Mouse (Mus musculus) midbrain, embryonic 13.5 days (tissue): ENCODE measurements around the gene Mllt3. TPM values are rescaled to one million over a fixed set of nuclear protein-coding genes. Genes with fewer than 3 reads are reported as not detected.

Source experiments
- ATAC-seq: fragments of 200-750 bp; cut with Nextera tagmentation; 2 replicates; pipeline ENCODE4 v1.8.0; 2017; ENCODE audit warnings: mild to moderate bottlenecking, moderate TSS enrichment, moderate library complexity
- H3K27ac ChIP-seq: fragments of 300-500 bp; sonication (generic); 2 replicates; pipeline ENCODE4 v1.5.1; 2015; ENCODE audit warnings: inconsistent platforms, mild to moderate bottlenecking, moderate library complexity
- H3K27me3 ChIP-seq: fragments of 300-500 bp; sonication (generic); 2 replicates; pipeline ENCODE4 v1.6.1; 2015; ENCODE audit warnings: mild to moderate bottlenecking, inconsistent platforms
- H3K36me3 ChIP-seq: fragments of 300-500 bp; sonication (generic); 2 replicates; pipeline ENCODE4 v1.6.1; 2015; ENCODE audit warnings: mild to moderate bottlenecking, inconsistent platforms
- H3K4me1 ChIP-seq: fragments of 300-500 bp; sonication (generic); replicated peaks from 2 replicates; pipeline ENCODE4 v1.6.1; 2015; ENCODE audit warnings: inconsistent platforms
- H3K4me2 ChIP-seq: fragments of 300-500 bp; sonication (generic); replicated peaks from 2 replicates; pipeline ENCODE4 v1.6.1; 2015; ENCODE audit warnings: moderate library complexity, mild to moderate bottlenecking, inconsistent platforms
- H3K4me3 ChIP-seq: fragments of 300-500 bp; sonication (generic); replicated peaks from 2 replicates; pipeline ENCODE4 v1.5.1; 2015; ENCODE audit warnings: mild to moderate bottlenecking, inconsistent platforms
- H3K9ac ChIP-seq: fragments of 300-500 bp; sonication (generic); replicated peaks from 2 replicates; pipeline ENCODE4 v1.6.1; 2015; ENCODE audit warnings: mild to moderate bottlenecking, inconsistent platforms
- H3K9me3 ChIP-seq: fragments of 300-500 bp; sonication (generic); 2 replicates; pipeline ENCODE4 v1.6.1; 2016; ENCODE audit warnings: mild to moderate bottlenecking, inconsistent platforms
- WGBS: fragments of 180-500 bp; shearing (Covaris S2); methylation state at CpG from one replicate; pipeline ENCODE4 v1.1.7; 2015; 5-methylcytosine and 5-hydroxymethylcytosine counted together
- polyA plus RNA-seq: library from polyadenylated mRNA; unstranded; fragments of >200 nt; fragmentation: Nextera tagmentation; extraction: Ambion mirVana; gene quantifications from 2 replicates; pipeline ENCODE4 v1.2.1, GENCODE M21; 2015

Gene Mllt3
- polyA plus RNA-seq, 1 experiment from 2014 or later = 115 TPM

DNA sequence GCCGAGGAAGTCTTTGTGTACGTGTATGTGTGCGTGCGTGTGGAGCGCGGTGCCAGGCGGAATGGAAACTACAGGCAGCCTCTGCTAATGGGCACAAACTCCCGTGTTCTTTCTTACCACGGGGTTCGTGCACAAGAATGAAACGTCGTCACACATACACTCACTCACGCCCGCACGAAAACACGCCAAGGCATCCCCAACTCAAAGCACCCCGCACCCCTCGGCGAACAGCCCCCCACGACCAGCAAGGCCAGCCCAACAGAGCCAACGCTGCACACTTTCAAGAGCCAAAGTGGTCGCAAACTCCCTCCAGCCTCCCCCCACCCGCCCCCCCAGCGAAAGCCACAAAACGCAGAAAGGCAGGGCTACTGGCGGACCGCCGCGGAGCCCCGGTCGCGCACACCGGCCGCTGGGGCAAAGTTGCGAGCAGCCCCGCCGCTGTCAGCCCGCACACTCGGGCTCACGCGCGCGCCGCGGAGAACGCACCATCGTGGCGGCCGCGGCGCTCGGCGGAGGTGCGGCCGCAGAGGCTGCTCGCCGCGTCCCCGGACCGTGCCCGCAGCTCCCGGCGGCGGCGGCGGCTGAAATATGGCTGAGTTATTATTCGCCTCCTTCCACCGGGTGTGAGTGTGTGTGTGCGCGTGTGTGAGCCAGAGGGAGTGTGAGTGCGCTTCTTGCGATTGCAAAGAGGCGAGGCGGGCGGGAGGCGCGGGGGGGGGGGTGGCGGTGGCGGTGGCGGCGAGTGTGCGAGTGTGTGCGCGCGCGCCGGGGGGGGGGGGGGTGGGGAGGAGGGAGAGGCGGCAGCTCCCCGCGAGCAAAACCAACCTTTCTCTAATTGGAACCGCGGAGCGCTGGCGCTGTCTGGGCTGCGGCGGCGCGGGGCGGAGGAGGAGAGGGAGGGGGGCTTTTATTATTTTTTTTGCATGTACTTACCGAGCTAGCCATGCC, 739 bp downstream of the Mllt3 start:
- under 1% methylated on average over 82 of the region's 100 CpGs for WGBS
- H3K36me3 ChIP-seq = no peaks in the 10 kb centered on the region
- peak; percentile 81 for ATAC-seq

DNA sequence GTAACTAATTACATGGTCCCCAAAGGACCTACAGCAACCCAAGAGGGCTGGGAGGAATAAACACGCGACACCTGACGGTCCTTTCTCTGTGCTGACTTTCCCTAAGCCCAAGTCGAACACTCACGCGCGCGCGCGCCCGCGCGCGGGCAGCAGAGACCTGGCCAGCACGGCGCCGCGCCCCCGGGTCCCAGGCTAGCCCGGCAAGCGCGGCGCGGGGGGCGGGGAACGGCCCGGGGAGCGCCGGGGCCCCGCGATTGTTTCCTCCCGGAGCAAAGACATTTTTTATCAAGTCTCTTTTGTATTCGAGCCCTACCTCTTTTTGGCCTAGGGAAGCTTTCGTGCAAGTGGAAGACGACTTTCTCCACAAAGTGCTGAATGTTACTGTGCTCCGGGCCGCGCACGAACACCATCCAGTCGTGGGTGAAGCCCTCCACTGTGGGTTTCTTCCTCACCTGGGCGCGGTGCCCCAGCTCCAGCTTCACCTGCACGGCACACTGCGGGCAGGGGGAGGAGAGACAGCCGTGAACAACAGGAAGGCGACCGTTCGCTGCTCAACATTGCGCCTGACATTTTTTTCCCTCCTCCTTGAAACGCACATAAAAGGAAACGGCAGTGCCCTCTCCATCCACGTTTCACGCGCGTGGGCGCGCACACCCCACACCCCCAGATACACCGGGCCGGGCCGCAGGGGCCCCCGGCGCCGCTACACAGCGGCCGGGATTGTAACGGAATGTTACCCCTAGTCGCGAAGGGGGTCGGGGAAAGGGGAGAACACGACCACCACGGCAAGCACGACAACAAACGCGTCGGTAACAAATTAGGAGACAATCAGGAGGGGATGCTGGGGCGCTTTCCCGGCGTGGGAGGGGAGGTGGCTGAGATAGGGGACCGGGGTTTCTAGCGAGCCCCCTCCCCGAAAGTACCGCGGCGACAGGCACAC, 1.7 kb downstream of the Mllt3 start:
- Histone ChIP-seq H3K27ac (peak overlapping the region; percentile 99), H3K27me3 (peaks cover 11% of the 10 kb centered on the region), H3K4me3 (peak overlapping the region; percentile 91), H3K36me3 (peaks cover 4% of the 10 kb centered on the region), H3K9ac (peak overlapping the region; percentile 95), H3K9me3 (no peaks in the 10 kb centered on the region), H3K4me1 (peaks cover 54% of the 10 kb centered on the region), H3K4me2 (peak overlapping the region; percentile 76)
- no peak for ATAC-seq
- WGBS = under 1% methylated on average over 84 of the region's 84 CpGs

More for the DNA sequence above, 739 bp downstream of the Mllt3 start:
- Histone ChIP-seq H3K27ac (peak overlapping the region; percentile 99), H3K4me3 (peak overlapping the region; percentile 91), H3K4me1 (peaks cover 51% of the 10 kb centered on the region), H3K9me3 (no peaks in the 10 kb centered on the region), H3K27me3 (peaks cover 11% of the 10 kb centered on the region), H3K9ac (peak overlapping the region; percentile 95), H3K4me2 (peak overlapping the region; percentile 76)

- H3K27ac ChIP-seq = no peak overlapping the region
- H3K9me3 ChIP-seq = no peaks in the 10 kb centered on the region
- H3K4me1 ChIP-seq = peaks cover 30% of the 10 kb centered on the region
- no peak overlapping the region for H3K9ac ChIP-seq
- no peak overlapping the region for H3K4me2 ChIP-seq
- H3K4me3 ChIP-seq = no peak overlapping the region
- no peaks in the 10 kb centered on the region for H3K27me3 ChIP-seq
- H3K36me3 ChIP-seq = peaks cover 25% of the 10 kb centered on the region
- ATAC-seq = no peak
- WGBS = 89% methylated on average over 5 of the region's 5 CpGs
These were observed 9.6 kb downstream of the Mllt3 start for GRCm38 (mm10) chr4:88023567-88023966.

DNA sequence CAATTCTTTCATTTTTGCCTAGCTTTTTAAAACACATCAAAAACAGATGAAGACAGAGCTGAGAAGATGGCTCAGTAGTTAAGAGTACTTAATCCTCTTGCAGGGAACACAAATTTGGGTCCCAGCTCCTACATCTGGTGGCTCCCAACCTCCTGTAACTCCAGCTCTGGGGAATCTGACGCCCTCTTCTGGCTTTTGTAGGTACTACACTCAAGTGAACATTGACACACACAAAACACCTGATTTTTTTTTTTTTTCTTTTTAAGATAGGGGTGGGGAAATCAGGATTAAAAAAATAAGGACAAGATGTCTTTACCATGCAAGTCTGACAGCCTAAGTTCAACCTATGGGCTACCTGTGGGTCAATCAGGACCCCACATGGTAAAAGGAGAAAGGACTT, 10.5 kb downstream of the Mllt3 start:
- H3K27me3 ChIP-seq = no peaks in the 10 kb centered on the region
- peaks cover 28% of the 10 kb centered on the region for H3K4me1 ChIP-seq
- no peak for ATAC-seq
- H3K9ac ChIP-seq = no peak overlapping the region
- 0% methylated on average over 1 of the region's 1 CpGs for WGBS
- H3K27ac ChIP-seq = no peak overlapping the region
- H3K4me2 ChIP-seq = no peak overlapping the region
- H3K9me3 ChIP-seq = no peaks in the 10 kb centered on the region
- no peak overlapping the region for H3K4me3 ChIP-seq
- H3K36me3 ChIP-seq = peaks cover 25% of the 10 kb centered on the region

DNA sequence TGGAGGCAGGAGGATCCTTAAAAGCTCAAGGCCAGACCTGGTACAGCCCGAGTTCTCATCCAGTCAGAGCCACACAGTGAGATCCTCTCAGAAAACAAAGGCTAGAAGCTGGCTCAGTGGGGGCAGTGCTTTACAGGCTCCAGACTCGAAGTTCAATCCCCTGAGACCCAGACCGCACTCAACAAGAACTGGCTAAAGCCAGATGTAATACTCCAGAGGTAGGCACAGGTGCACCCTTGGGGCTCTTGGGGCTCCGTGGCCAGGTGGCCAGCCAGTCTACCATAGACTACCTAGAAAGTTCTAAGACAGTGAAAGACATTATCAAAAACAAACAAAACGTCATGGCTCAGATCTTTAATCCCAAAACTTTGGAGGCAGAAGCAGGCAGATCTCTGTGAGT, 12.7 kb downstream of the Mllt3 start:
- H3K27ac ChIP-seq = no peak overlapping the region
- peak; percentile 18; the same call in 1 of the 2 replicates for ATAC-seq
- peaks cover 14% of the 10 kb centered on the region for H3K36me3 ChIP-seq
- peaks cover 40% of the 10 kb centered on the region for H3K4me1 ChIP-seq
- no peak overlapping the region for H3K9ac ChIP-seq
- H3K27me3 ChIP-seq = no peaks in the 10 kb centered on the region
- 55% methylated on average over 5 of the region's 5 CpGs for WGBS
- no peak overlapping the region for H3K4me3 ChIP-seq
- no peak overlapping the region for H3K4me2 ChIP-seq
- no peaks in the 10 kb centered on the region for H3K9me3 ChIP-seq

DNA sequence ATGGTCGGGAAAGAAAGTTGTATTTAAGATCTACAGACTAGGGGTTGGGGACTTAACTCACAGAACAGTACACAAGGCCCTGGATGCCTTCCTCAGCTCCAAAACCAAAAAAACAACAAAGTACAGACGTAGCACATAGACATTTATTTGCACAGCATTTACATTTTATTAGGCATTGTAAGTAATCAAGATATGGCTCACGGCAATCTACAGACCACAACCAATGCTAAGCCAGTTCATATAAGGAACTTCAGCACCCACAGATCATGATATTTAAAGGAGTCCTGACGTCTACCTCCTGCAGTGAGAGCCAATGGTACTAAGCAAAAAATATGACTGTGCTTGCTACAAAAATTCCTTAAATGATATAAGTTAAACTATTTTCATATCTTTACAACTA, 13.5 kb downstream of the Mllt3 start:
- Histone ChIP-seq H3K9ac (no peak overlapping the region), H3K4me3 (no peak overlapping the region), H3K27me3 (no peaks in the 10 kb centered on the region), H3K9me3 (no peaks in the 10 kb centered on the region), H3K27ac (no peak overlapping the region), H3K36me3 (peaks cover 7% of the 10 kb centered on the region), H3K4me1 (peaks cover 48% of the 10 kb centered on the region), H3K4me2 (no peak overlapping the region)
- 76% methylated on average over 4 of the region's 4 CpGs for whole genome bisulfite sequencing
- ATAC-seq = no peak

DNA sequence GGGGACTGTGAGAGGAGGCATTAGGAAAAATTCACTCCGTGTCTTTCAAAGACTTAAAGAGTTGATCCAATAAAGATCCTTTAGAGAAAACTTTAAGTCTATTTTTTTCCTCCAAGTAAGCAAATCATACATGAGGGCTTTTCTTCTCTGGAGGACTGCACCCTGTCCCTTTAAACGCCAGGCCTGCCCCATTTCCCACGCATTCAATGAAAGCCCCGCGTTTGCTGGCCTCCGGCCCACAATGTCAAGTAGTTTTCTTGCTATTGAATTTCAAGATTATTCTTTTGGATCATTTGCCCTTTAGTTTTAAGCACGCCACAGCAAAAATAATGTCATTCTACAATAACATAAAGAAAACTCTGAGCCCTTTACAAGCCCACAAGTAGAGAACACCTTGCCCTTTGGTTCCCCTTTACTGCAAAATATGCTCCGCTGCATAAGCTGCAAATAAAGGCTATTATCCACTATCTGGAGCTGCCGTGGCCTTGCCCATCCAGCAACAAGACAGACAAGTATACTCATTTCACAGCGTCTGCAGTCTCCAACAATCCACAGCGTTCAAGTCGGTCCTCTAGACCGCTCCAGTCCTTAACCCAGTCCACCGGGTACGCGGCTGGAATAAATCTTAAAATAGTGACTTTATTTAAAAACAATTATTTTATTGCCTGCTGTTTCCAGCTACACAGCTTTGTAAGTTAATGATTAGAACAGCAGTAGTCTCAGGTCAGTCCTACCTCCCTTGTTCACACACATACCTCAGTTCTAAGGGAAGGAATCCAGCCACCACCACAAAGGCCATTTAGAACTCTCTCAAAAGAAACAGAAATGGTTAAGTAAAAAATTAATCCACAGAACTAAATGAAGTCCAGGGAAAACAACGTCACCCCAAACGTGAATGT, 15.5 kb downstream of the Mllt3 start:
- Histone ChIP-seq H3K9me3 (no peaks in the 10 kb centered on the region), H3K27ac (peak overlapping the region; percentile 48), H3K36me3 (no peaks in the 10 kb centered on the region), H3K27me3 (no peaks in the 10 kb centered on the region), H3K9ac (peak overlapping the region; percentile 39; the same call in 1 of the 2 replicates), H3K4me2 (peak overlapping the region; percentile 42), H3K4me3 (peak overlapping the region; percentile 12; the same call in 1 of the 2 replicates), H3K4me1 (peaks cover 67% of the 10 kb centered on the region)
- peak; percentile 86 for ATAC-seq
- 25% methylated on average over 18 of the region's 18 CpGs for WGBS

- 90% methylated on average over 5 of the region's 5 CpGs for WGBS
- Histone ChIP-seq H3K9me3 (no peaks in the 10 kb centered on the region), H3K4me1 (peaks cover 80% of the 10 kb centered on the region), H3K9ac (no peak overlapping the region), H3K27me3 (no peaks in the 10 kb centered on the region), H3K36me3 (peaks cover 8% of the 10 kb centered on the region; the same call in 1 of the 2 replicates), H3K27ac (no peak overlapping the region), H3K4me3 (no peak overlapping the region), H3K4me2 (no peak overlapping the region)
- ATAC-seq = no peak
These were observed 17.4 kb downstream of the Mllt3 start for GRCm38 (mm10) chr4:88015765-88016164.

- no peak for ATAC-seq
- Histone ChIP-seq H3K27me3 (no peaks in the 10 kb centered on the region), H3K4me3 (no peak overlapping the region), H3K27ac (no peak overlapping the region), H3K4me2 (no peak overlapping the region), H3K4me1 (peaks cover 80% of the 10 kb centered on the region), H3K9me3 (no peaks in the 10 kb centered on the region), H3K36me3 (peaks cover 8% of the 10 kb centered on the region; the same call in 1 of the 2 replicates), H3K9ac (no peak overlapping the region)
- 72% methylated on average over 7 of the region's 7 CpGs for WGBS
These were observed 17.9 kb downstream of the Mllt3 start for GRCm38 (mm10) chr4:88015261-88015660.

DNA sequence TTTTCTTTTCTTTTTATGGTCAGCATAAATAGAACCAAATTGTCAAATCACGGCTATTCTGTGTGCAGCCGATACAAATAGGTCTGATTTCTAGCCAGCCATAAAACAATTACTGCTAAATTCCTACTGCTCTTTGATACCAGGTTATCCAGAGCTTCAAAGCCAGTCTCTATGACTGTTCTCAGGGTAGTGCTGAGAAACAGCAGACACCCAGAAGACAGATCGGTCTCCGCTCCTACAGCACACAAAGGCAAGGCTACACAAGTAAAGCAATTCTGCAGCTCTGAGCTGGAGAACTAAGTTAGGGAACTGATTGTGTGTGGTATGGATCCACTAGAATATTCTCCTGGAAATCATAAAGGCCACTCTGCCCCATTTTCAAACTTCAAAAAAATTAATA, 20.4 kb downstream of the Mllt3 start:
- H3K9me3 ChIP-seq = no peaks in the 10 kb centered on the region
- H3K27ac ChIP-seq = no peak overlapping the region
- no peaks in the 10 kb centered on the region for H3K27me3 ChIP-seq
- no peak for ATAC-seq
- H3K4me3 ChIP-seq = no peak overlapping the region
- peaks cover 17% of the 10 kb centered on the region; the same call in 1 of the 2 replicates for H3K36me3 ChIP-seq
- no peak overlapping the region for H3K9ac ChIP-seq
- WGBS = 51% methylated on average over 4 of the region's 4 CpGs
- peaks cover 68% of the 10 kb centered on the region for H3K4me1 ChIP-seq
- H3K4me2 ChIP-seq = no peak overlapping the region
